Mouse (Mus musculus) MEL-GATA-1-ER (cell line): ENCODE data around the gene Mmd.
"Not testable (repeated sequence)": the region's sequence is repeated elsewhere in the genome, so short reads cannot be mapped to it uniquely, and the experiment has no call there.

Experiments used
- DNase-seq: peaks from one replicate; pipeline ENCODE4 v3.0.0-alpha.2; 2012; ENCODE audit warnings: low read depth; ENCODE audit errors: extremely low read depth

The Mmd gene

GRCm38 (mm10) chr11:90249701-90250141, 465 bp downstream of the Mmd start:
- peak; percentile 18 for DNase-seq

- DNase-seq = peak; percentile 18
Measured at GRCm38 (mm10) chr11:90250189-90250588, 933 bp downstream of the Mmd start.

- no peak for DNase-seq
Measured at GRCm38 (mm10) chr11:90250730-90251129, 1.5 kb downstream of the Mmd start.

- no peak for DNase-seq
Measured at GRCm38 (mm10) chr11:90251923-90252322, 2.7 kb downstream of the Mmd start.

GRCm38 (mm10) chr11:90252366-90252765, 3.1 kb downstream of the Mmd start:
- no peak for DNase-seq

GRCm38 (mm10) chr11:90254536-90254935, 5.3 kb downstream of the Mmd start:
- no peak for DNase-seq

- DNase-seq = no peak
Measured at GRCm38 (mm10) chr11:90255687-90256086, 6.4 kb downstream of the Mmd start.

- peak; percentile 18 for DNase-seq
Measured at GRCm38 (mm10) chr11:90256833-90257525, 7.7 kb downstream of the Mmd start.

- no peak for DNase-seq
Measured at GRCm38 (mm10) chr11:90258321-90258927, 9.2 kb downstream of the Mmd start.

GRCm38 (mm10) chr11:90259071-90259470, 9.8 kb downstream of the Mmd start:
- DNase-seq = no peak

- DNase-seq = no peak
Measured at GRCm38 (mm10) chr11:90259826-90260225, 10.6 kb downstream of the Mmd start.

- no peak for DNase-seq
Measured at GRCm38 (mm10) chr11:90264180-90264579, 14.9 kb downstream of the Mmd start.

GRCm38 (mm10) chr11:90265581-90265980, 16.3 kb downstream of the Mmd start:
- DNase-seq = no peak

GRCm38 (mm10) chr11:90268934-90269333, 19.7 kb downstream of the Mmd start:
- DNase-seq = no peak

- DNase-seq = no peak
Measured at GRCm38 (mm10) chr11:90269398-90270123, 20.3 kb downstream of the Mmd start.

GRCm38 (mm10) chr11:90270132-90270877, 21.0 kb downstream of the Mmd start:
- no peak for DNase-seq

GRCm38 (mm10) chr11:90274187-90274586, 24.9 kb downstream of the Mmd start:
- DNase-seq = no peak

GRCm38 (mm10) chr11:90275663-90276062, 26.4 kb downstream of the Mmd start:
- DNase-seq = no peak

GRCm38 (mm10) chr11:90276150-90276549, 26.9 kb downstream of the Mmd start:
- no peak for DNase-seq

- DNase-seq = no peak
Measured at GRCm38 (mm10) chr11:90276561-90276960, 27.3 kb downstream of the Mmd start.

- no peak for DNase-seq
Measured at GRCm38 (mm10) chr11:90280069-90280468, 30.8 kb downstream of the Mmd start.

GRCm38 (mm10) chr11:90281943-90282342, 32.7 kb downstream of the Mmd start:
- not testable (repeated sequence) for DNase-seq
